Mouse (Mus musculus): Measurements from ENCODE around the gene Fam171a1. TPM values are rescaled to one million over a fixed set of nuclear protein-coding genes. Genes with fewer than 3 reads are reported as not detected.

Fam171a1 gene
- total RNA-seq, 2 experiments from 2014 or later = 11.1 to 14.6 TPM

DNA sequence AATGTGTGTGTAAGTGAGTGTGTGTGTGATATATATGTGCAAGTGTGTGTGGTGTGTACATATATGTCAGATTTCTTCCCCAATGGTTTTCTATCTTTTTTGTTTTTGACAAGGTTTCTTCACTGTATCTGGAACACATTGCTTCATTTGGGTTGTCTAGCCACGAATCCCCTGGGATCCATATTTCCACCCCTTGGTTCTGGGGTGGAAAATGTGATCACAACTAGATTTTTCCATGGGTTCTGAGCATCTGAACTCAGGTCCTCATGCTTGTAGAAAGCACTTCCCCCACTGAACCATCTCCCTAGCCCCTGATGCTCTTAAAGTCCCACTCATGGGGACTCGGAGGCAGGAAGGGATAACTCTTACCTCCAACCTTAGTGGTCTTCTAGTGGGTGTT is 159.3 kb downstream of the Fam171a1 start:
- no peak for DNase-seq

DNA sequence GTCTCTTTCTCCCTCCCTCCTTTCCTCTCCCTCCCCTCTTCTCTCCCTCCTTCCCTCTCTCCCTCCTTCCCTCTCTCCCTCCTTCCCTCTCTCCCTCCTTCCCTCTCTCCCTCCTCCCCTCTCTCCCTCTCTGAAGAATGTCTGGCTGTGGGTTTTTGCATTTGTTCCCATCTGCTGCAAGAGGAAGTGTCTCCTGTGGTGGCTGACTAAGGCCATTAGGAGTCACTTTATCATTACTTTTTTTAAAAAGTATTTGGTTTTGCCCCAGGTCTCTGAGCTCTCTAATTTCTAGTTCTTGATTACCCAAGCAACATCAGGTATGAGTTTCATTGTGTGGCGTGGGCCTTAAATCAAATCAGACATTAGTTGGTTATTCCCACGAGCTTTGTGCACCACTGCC is 162.1 kb downstream of the Fam171a1 start:
- no peak for DNase-seq

Small RNAs within 50 kb of the gene (microRNA-seq; reads per million reads assigned to microRNA genes)
- gene Gm27306 = 0 reads per million in 2 experiments

Other genes with a start within 250 kb of the Fam171a1 start
- gene Nmt2, start 170.0 kb downstream of the Fam171a1 start, total RNA-seq (2021) = 10 to 100 TPM in 1 of 2 experiments, 1 to 10 TPM in 1; 9.9 to 14.3 TPM
- gene Rpp38, start 218.4 kb downstream of the Fam171a1 start, total RNA-seq (2021) = 1 to 10 TPM; 6.2 to 9.1 TPM
- under 1 TPM; 0.49 to 0.93 TPM for gene Acbd7, start 221.9 kb downstream of the Fam171a1 start, total RNA-seq (2021)